ENCODE assay signal across 8 mouse cellular contexts in genomic region chr17:28208314-28208612, GRCm38 (mm10). TPM values are rescaled to one million over a fixed set of nuclear protein-coding genes. Genes with fewer than 3 reads are reported as not detected.
DNase-seq lines count a peak whose midpoint lies in the region; ATAC-seq and TF ChIP-seq lines count a peak whose summit lies in the region.

No protein-coding gene starts in this region.

- DNase-seq in forebrain, embryonic 11.5 days (ENCODE audit: low spot score) = no peak
- DNase-seq in lung, postnatal 0 days (ENCODE audit: low spot score) = no peak
- DNase-seq in lung, postnatal 36 days = no peak
- DNase-seq in liver = peak; percentile 33
- no peak for DNase-seq in left cerebral cortex, adult 11 months (ENCODE audit: low spot score)
- no peak for DNase-seq in right cerebral cortex, postnatal 10 days (ENCODE audit: low spot score in 2 of 2)

- 81% methylated on average over 8 of the region's 8 CpGs for WGBS in forebrain, embryonic 12.5 days
- WGBS in forebrain, embryonic 11.5 days = 84% methylated on average over 8 of the region's 8 CpGs
- WGBS in lung, postnatal 0 days = 82% methylated on average over 8 of the region's 8 CpGs
- 81% methylated on average over 8 of the region's 8 CpGs for WGBS in small intestine, adult 2 months

- no peak for ATAC-seq in forebrain, embryonic 12.5 days (ENCODE audit: low FRiP score)
- no peak for ATAC-seq in forebrain, embryonic 11.5 days (replicated peaks; ENCODE audit: low FRiP score)
- ATAC-seq in lung, postnatal 0 days = no peak

- no peak for TF ChIP-seq CTCF in lung, postnatal 0 days (IDR thresholded peaks at IDR 0.05)
- no peak for TF ChIP-seq CTCF in small intestine, adult 2 months (IDR thresholded peaks at IDR 0.05; ENCODE audit: extremely low read depth, insufficient read length, insufficient replicate concordance, low read depth, low read length)

- peak overlapping the region; percentile 29; the same call in 1 of the 2 replicates for H3K4me2 ChIP-seq in forebrain, embryonic 12.5 days
- H3K4me2 ChIP-seq in forebrain, embryonic 11.5 days (ENCODE audit: low read depth, low read length, severe bottlenecking) = no peak overlapping the region
- H3K4me2 ChIP-seq in lung, postnatal 0 days (replicated peaks; ENCODE audit: low read depth, low read length) = peak overlapping the region; percentile 48

- no peak overlapping the region for H3K27ac ChIP-seq in forebrain, embryonic 12.5 days
- H3K27ac ChIP-seq in forebrain, embryonic 11.5 days (ENCODE audit: low read depth, low read length) = no peak overlapping the region
- H3K27ac ChIP-seq in lung, postnatal 0 days (ENCODE audit: low read length) = no peak overlapping the region
- peak overlapping the region; percentile 70 for H3K27ac ChIP-seq in small intestine, adult 2 months (ENCODE audit: insufficient read depth, low read depth, low read length)

- no peak for TF ChIP-seq EP300 in lung, postnatal 0 days (IDR thresholded peaks at IDR 0.05)

- peaks cover 21% of the 10 kb centered on the region for H3K36me3 ChIP-seq in forebrain, embryonic 12.5 days (replicated peaks)
- no peaks in the 10 kb centered on the region for H3K36me3 ChIP-seq in forebrain, embryonic 11.5 days (ENCODE audit: control insufficient read depth, insufficient read depth, low read length)
- H3K36me3 ChIP-seq in lung, postnatal 0 days (ENCODE audit: insufficient read depth, low read length) = peaks cover under 1% of the 10 kb centered on the region; the same call in 1 of the 2 replicates
- H3K36me3 ChIP-seq in small intestine, adult 2 months (ENCODE audit: control insufficient read depth, insufficient read depth, low read length) = no peaks in the 10 kb centered on the region

- H3K9ac ChIP-seq in forebrain, embryonic 12.5 days = peak overlapping the region; percentile 38; the same call in 1 of the 2 replicates
- H3K9ac ChIP-seq in forebrain, embryonic 11.5 days (ENCODE audit: low read length) = no peak overlapping the region
- H3K9ac ChIP-seq in lung, postnatal 0 days (replicated peaks; ENCODE audit: low read depth) = no peak overlapping the region

- peaks cover 14% of the 10 kb centered on the region for H3K4me1 ChIP-seq in forebrain, embryonic 12.5 days
- no peaks in the 10 kb centered on the region for H3K4me1 ChIP-seq in forebrain, embryonic 11.5 days (replicated peaks; ENCODE audit: control insufficient read depth, insufficient read depth, low read length)
- H3K4me1 ChIP-seq in lung, postnatal 0 days (ENCODE audit: insufficient read depth, low read depth, low read length) = peaks cover 5% of the 10 kb centered on the region; the same call in 1 of the 2 replicates
- H3K4me1 ChIP-seq in small intestine, adult 2 months (ENCODE audit: control insufficient read depth, insufficient read depth, insufficient read length, low read length) = peaks cover 3% of the 10 kb centered on the region; the same call in 1 of the 2 replicates

- peaks cover 14% of the 10 kb centered on the region; the same call in 1 of the 2 replicates for H3K27me3 ChIP-seq in forebrain, embryonic 12.5 days
- no peaks in the 10 kb centered on the region for H3K27me3 ChIP-seq in forebrain, embryonic 11.5 days (ENCODE audit: control insufficient read depth, insufficient read depth, low read length)
- H3K27me3 ChIP-seq in lung, postnatal 0 days (replicated peaks; ENCODE audit: insufficient read depth, low read length) = no peaks in the 10 kb centered on the region
- H3K27me3 ChIP-seq in small intestine, adult 2 months (ENCODE audit: control insufficient read depth, insufficient read depth, low read length) = no peaks in the 10 kb centered on the region

- no peak for TF ChIP-seq POLR2A in small intestine, adult 2 months (IDR thresholded peaks at IDR 0.05; ENCODE audit: low read depth, low read length)

- no peak overlapping the region for H3K4me3 ChIP-seq in forebrain, embryonic 12.5 days (replicated peaks)
- H3K4me3 ChIP-seq in forebrain, embryonic 11.5 days (ENCODE audit: low read depth, low read length) = no peak overlapping the region
- H3K4me3 ChIP-seq in lung, postnatal 0 days (ENCODE audit: low read depth, low read length) = 0 out of 2 replicates have a peak overlapping the region, but pooled peaks have one; percentile 14
- peak overlapping the region; percentile 73 for H3K4me3 ChIP-seq in small intestine, adult 2 months (ENCODE audit: low read depth, low read length)

- no peaks in the 10 kb centered on the region for H3K9me3 ChIP-seq in forebrain, embryonic 12.5 days
- no peaks in the 10 kb centered on the region for H3K9me3 ChIP-seq in forebrain, embryonic 11.5 days (ENCODE audit: control insufficient read depth, low read length)
- no peaks in the 10 kb centered on the region for H3K9me3 ChIP-seq in lung, postnatal 0 days (ENCODE audit: low read length)

RNA-seq across cellular contexts. Expression of gene Def6, which starts 0.7 kb away (rescaled TPM):
- polyA plus RNA-seq in forebrain, embryonic 12.5 days (2016; fragmentation: Nextera tagmentation; extraction: Ambion mirVana) = 2.8 and 4.4 TPM in 2 replicates
- polyA plus RNA-seq in forebrain, embryonic 11.5 days (2014; fragmentation: Nextera tagmentation; extraction: Ambion mirVana) = 2.2 and 2.5 TPM in 2 replicates
- polyA plus RNA-seq in lung, postnatal 0 days (2015; fragmentation: Nextera tagmentation; extraction: Ambion mirVana) = 5.8 and 6.2 TPM in 2 replicates
- 4.0 and 7.0 TPM in 2 replicates for polyA plus RNA-seq in small intestine, adult 2 months (2012; rRNA removed)

RNA-seq across cellular contexts. Expression of gene Ppard, which starts 24.2 kb away (rescaled TPM):
- polyA plus RNA-seq in forebrain, embryonic 12.5 days (2016; fragmentation: Nextera tagmentation; extraction: Ambion mirVana) = 1.4 and 1.6 TPM in 2 replicates
- 1.4 and 1.7 TPM in 2 replicates for polyA plus RNA-seq in forebrain, embryonic 11.5 days (2014; fragmentation: Nextera tagmentation; extraction: Ambion mirVana)
- 2.4 and 3.0 TPM in 2 replicates for polyA plus RNA-seq in lung, postnatal 0 days (2015; fragmentation: Nextera tagmentation; extraction: Ambion mirVana)
- polyA plus RNA-seq in small intestine, adult 2 months (2012; rRNA removed) = 118 and 203 TPM in 2 replicates

RNA-seq across cellular contexts. Expression of gene Zfp523, which starts 31.3 kb away (rescaled TPM):
- polyA plus RNA-seq in forebrain, embryonic 12.5 days (2016; fragmentation: Nextera tagmentation; extraction: Ambion mirVana) = 43.6 and 44.7 TPM in 2 replicates
- 37.8 and 40.2 TPM in 2 replicates for polyA plus RNA-seq in forebrain, embryonic 11.5 days (2014; fragmentation: Nextera tagmentation; extraction: Ambion mirVana)
- 18.7 and 20.2 TPM in 2 replicates for polyA plus RNA-seq in lung, postnatal 0 days (2015; fragmentation: Nextera tagmentation; extraction: Ambion mirVana)
- polyA plus RNA-seq in small intestine, adult 2 months (2012; rRNA removed) = 27.4 and 39.8 TPM in 2 replicates

Comparison
In these comparisons a context has a peak if more than half of its experiments do, and no peak if none do; other contexts are left out.
1. H3K4me3 ChIP-seq: peak in lung, postnatal 0 days (single experiment) and small intestine, adult 2 months (single experiment); none in forebrain, embryonic 12.5 days (single experiment) and forebrain, embryonic 11.5 days (single experiment).
2. RNA of gene Ppard, which starts 24.2 kb away (polyA plus RNA-seq): 118 to 203 TPM in small intestine, adult 2 months; 2.4 to 3.0 TPM in lung, postnatal 0 days, 1.4 to 1.6 TPM in forebrain, embryonic 12.5 days and 1.4 to 1.7 TPM in forebrain, embryonic 11.5 days; every median in the first group is over 10 times any median in the second.